Mouse (Mus musculus) liver, embryonic 15.5 days (tissue): ENCODE measurements around the gene Tmed6. TPM values are rescaled to one million over a fixed set of nuclear protein-coding genes. Genes with fewer than 3 reads are reported as not detected.

Experiments used
- ATAC-seq: fragments of 200-750 bp; cut with Nextera tagmentation; 2 replicates; pipeline ENCODE4 v1.8.0; 2017; ENCODE audit warnings: moderate number of reproducible peaks, mild to moderate bottlenecking, moderate library complexity; ENCODE audit not compliant: insufficient read depth
- H3K27ac ChIP-seq: fragments of 300-500 bp; sonication (generic); replicated peaks from 2 replicates; pipeline ENCODE4 v1.5.1; 2015; ENCODE audit warnings: mild to moderate bottlenecking, inconsistent platforms
- H3K27me3 ChIP-seq: fragments of 300-500 bp; sonication (generic); 2 replicates; pipeline ENCODE4 v1.6.1; 2015; ENCODE audit warnings: mild to moderate bottlenecking, inconsistent platforms
- H3K36me3 ChIP-seq: fragments of 300-500 bp; sonication (generic); replicated peaks from 2 replicates; pipeline ENCODE4 v1.6.1; 2015; ENCODE audit warnings: moderate library complexity, mild to moderate bottlenecking, inconsistent platforms
- H3K4me1 ChIP-seq: fragments of 300-500 bp; sonication (generic); replicated peaks from 2 replicates; pipeline ENCODE4 v1.6.1; 2015; ENCODE audit warnings: inconsistent platforms
- H3K4me2 ChIP-seq: fragments of 300-500 bp; sonication (generic); 2 replicates; pipeline ENCODE4 v1.6.1; 2015; ENCODE audit warnings: moderate library complexity, mild to moderate bottlenecking, inconsistent platforms
- H3K4me3 ChIP-seq: fragments of 300-500 bp; sonication (generic); replicated peaks from 2 replicates; pipeline ENCODE4 v1.5.1; 2015; ENCODE audit warnings: mild to moderate bottlenecking, inconsistent platforms
- H3K9ac ChIP-seq: fragments of 300-500 bp; sonication (generic); 2 replicates; pipeline ENCODE4 v1.6.1; 2015; ENCODE audit warnings: moderate library complexity, mild to moderate bottlenecking, inconsistent platforms
- H3K9me3 ChIP-seq: fragments of 300-500 bp; sonication (generic); replicated peaks from 2 replicates; pipeline ENCODE4 v1.6.1; 2016; ENCODE audit warnings: inconsistent platforms
- WGBS: fragments of 180-500 bp; shearing (Covaris S2); methylation state at CpG from one replicate; pipeline ENCODE4 v1.1.7; 2015; ENCODE audit warnings: mixed read lengths; ENCODE audit not compliant: insufficient replicate concordance; 5-methylcytosine and 5-hydroxymethylcytosine counted together
- polyA plus RNA-seq: library from polyadenylated mRNA; unstranded; fragments of >200 nt; fragmentation: Nextera tagmentation; extraction: Ambion mirVana; gene quantifications from 2 replicates; pipeline ENCODE4 v1.2.1, GENCODE M21; 2015

The Tmed6 gene
- polyA plus RNA-seq, 1 experiment from 2014 or later = 4.1 TPM

GRCm38 (mm10) chr8:107100635-107101034 lies 35.2 kb upstream of the Tmed6 start:
- H3K36me3 ChIP-seq = no peaks in the 10 kb centered on the region
- no peak overlapping the region for H3K4me3 ChIP-seq
- H3K4me1 ChIP-seq = peaks cover 7% of the 10 kb centered on the region; the same call in 1 of the 2 replicates
- no peaks in the 10 kb centered on the region for H3K9me3 ChIP-seq
- no peak overlapping the region for H3K27ac ChIP-seq
- H3K9ac ChIP-seq = no peak overlapping the region
- WGBS = 74% methylated on average over 2 of the region's 2 CpGs
- H3K27me3 ChIP-seq = no peaks in the 10 kb centered on the region
- no peak for ATAC-seq
- no peak overlapping the region for H3K4me2 ChIP-seq

GRCm38 (mm10) chr8:107096366-107097036 lies 31.1 kb upstream of the Tmed6 start, which contains the start of gene Terf2:
Gene Terf2 (minus strand): TSS chr8:107096547.
- Histone ChIP-seq H3K9ac (peak within 1 kb of the TSS; percentile 95), H3K4me3 (peak within 1 kb of the TSS; percentile 83), H3K9me3 (no peaks in the 10 kb centered on the region), H3K4me2 (peak within 1 kb of the TSS; percentile 73), H3K27me3 (no peaks in the 10 kb centered on the region), H3K27ac (peak within 1 kb of the TSS; percentile 93), H3K36me3 (peaks cover 25% of the 10 kb centered on the region), H3K4me1 (peaks cover 26% of the 10 kb centered on the region)
- 3% methylated on average over 38 of the region's 39 CpGs for WGBS
- peak; percentile 91 for ATAC-seq

- peak; percentile 35; the same call in 1 of the 2 replicates for ATAC-seq
- Histone ChIP-seq H3K27me3 (no peaks in the 10 kb centered on the region), H3K4me1 (peaks cover 26% of the 10 kb centered on the region), H3K4me3 (peak overlapping the region; percentile 83), H3K36me3 (peaks cover 29% of the 10 kb centered on the region), H3K9ac (peak overlapping the region; percentile 95), H3K9me3 (no peaks in the 10 kb centered on the region), H3K4me2 (peak overlapping the region; percentile 73), H3K27ac (peak overlapping the region; percentile 93)
- 2% methylated on average over 49 of the region's 53 CpGs for WGBS
Observed at GRCm38 (mm10) chr8:107095717-107096365, 30.4 kb upstream of the Tmed6 start.

GRCm38 (mm10) chr8:107090531-107090930 lies 25.1 kb upstream of the Tmed6 start:
- Histone ChIP-seq H3K36me3 (peaks cover 66% of the 10 kb centered on the region), H3K9ac (no peak overlapping the region), H3K27ac (no peak overlapping the region), H3K4me1 (peaks cover 19% of the 10 kb centered on the region), H3K4me2 (no peak overlapping the region), H3K27me3 (no peaks in the 10 kb centered on the region), H3K4me3 (no peak overlapping the region), H3K9me3 (no peaks in the 10 kb centered on the region)
- 80% methylated on average over 7 of the region's 7 CpGs for WGBS
- no peak for ATAC-seq

GRCm38 (mm10) chr8:107088526-107089063 lies 23.2 kb upstream of the Tmed6 start:
- no peak overlapping the region for H3K4me3 ChIP-seq
- WGBS = 85% methylated on average over 5 of the region's 5 CpGs
- peaks cover 69% of the 10 kb centered on the region for H3K36me3 ChIP-seq

GRCm38 (mm10) chr8:107086018-107086417 lies 20.6 kb upstream of the Tmed6 start:
- Histone ChIP-seq H3K9me3 (no peaks in the 10 kb centered on the region), H3K4me1 (no peaks in the 10 kb centered on the region), H3K4me3 (no peak overlapping the region), H3K4me2 (no peak overlapping the region), H3K9ac (no peak overlapping the region), H3K27me3 (no peaks in the 10 kb centered on the region), H3K36me3 (peaks cover 73% of the 10 kb centered on the region), H3K27ac (no peak overlapping the region)
- ATAC-seq = no peak
- WGBS = 92% methylated on average over 5 of the region's 5 CpGs

More at GRCm38 (mm10) chr8:107088526-107089063, 23.2 kb upstream of the Tmed6 start:
- no peak for ATAC-seq
- Histone ChIP-seq H3K4me2 (no peak overlapping the region), H3K27ac (no peak overlapping the region), H3K27me3 (no peaks in the 10 kb centered on the region), H3K9me3 (no peaks in the 10 kb centered on the region), H3K4me1 (no peaks in the 10 kb centered on the region), H3K9ac (no peak overlapping the region)

- Histone ChIP-seq H3K27ac (no peak overlapping the region), H3K4me1 (no peaks in the 10 kb centered on the region), H3K4me2 (no peak overlapping the region), H3K36me3 (peaks cover 73% of the 10 kb centered on the region), H3K9ac (no peak overlapping the region), H3K4me3 (no peak overlapping the region), H3K27me3 (no peaks in the 10 kb centered on the region), H3K9me3 (no peaks in the 10 kb centered on the region)
- WGBS = 90% methylated on average over 17 of the region's 17 CpGs
- ATAC-seq = no peak
Observed at GRCm38 (mm10) chr8:107085358-107085757, 19.9 kb upstream of the Tmed6 start.

- no peaks in the 10 kb centered on the region for H3K27me3 ChIP-seq
- no peaks in the 10 kb centered on the region for H3K9me3 ChIP-seq
- H3K27ac ChIP-seq = no peak overlapping the region
- no peak for ATAC-seq
- no peaks in the 10 kb centered on the region for H3K4me1 ChIP-seq
- no peak overlapping the region for H3K9ac ChIP-seq
- H3K4me3 ChIP-seq = no peak overlapping the region
- no peak overlapping the region for H3K4me2 ChIP-seq
- 81% methylated on average over 7 of the region's 7 CpGs for WGBS
- peaks cover 85% of the 10 kb centered on the region for H3K36me3 ChIP-seq
Observed at GRCm38 (mm10) chr8:107076239-107076888, 10.9 kb upstream of the Tmed6 start.

- no peak overlapping the region for H3K27ac ChIP-seq
- no peaks in the 10 kb centered on the region for H3K9me3 ChIP-seq
- H3K4me3 ChIP-seq = no peak overlapping the region
- WGBS = 69% methylated on average over 1 of the region's 1 CpGs
- H3K27me3 ChIP-seq = no peaks in the 10 kb centered on the region
- no peaks in the 10 kb centered on the region for H3K4me1 ChIP-seq
- H3K4me2 ChIP-seq = no peak overlapping the region
- no peak for ATAC-seq
- H3K36me3 ChIP-seq = peaks cover 85% of the 10 kb centered on the region
- H3K9ac ChIP-seq = no peak overlapping the region
Observed at GRCm38 (mm10) chr8:107074128-107074527, 8.7 kb upstream of the Tmed6 start.

GRCm38 (mm10) chr8:107073706-107074105 lies 8.3 kb upstream of the Tmed6 start:
- H3K9ac ChIP-seq = no peak overlapping the region
- ATAC-seq = no peak
- H3K4me2 ChIP-seq = no peak overlapping the region
- H3K27me3 ChIP-seq = no peaks in the 10 kb centered on the region
- H3K9me3 ChIP-seq = no peaks in the 10 kb centered on the region
- H3K27ac ChIP-seq = no peak overlapping the region
- H3K4me1 ChIP-seq = no peaks in the 10 kb centered on the region
- WGBS = 69% methylated on average over 4 of the region's 4 CpGs
- no peak overlapping the region for H3K4me3 ChIP-seq
- H3K36me3 ChIP-seq = peaks cover 83% of the 10 kb centered on the region

- Histone ChIP-seq H3K27me3 (no peaks in the 10 kb centered on the region), H3K9ac (no peak overlapping the region), H3K36me3 (peaks cover 12% of the 10 kb centered on the region), H3K9me3 (no peaks in the 10 kb centered on the region), H3K4me1 (peaks cover 14% of the 10 kb centered on the region), H3K4me3 (no peak overlapping the region), H3K4me2 (no peak overlapping the region), H3K27ac (no peak overlapping the region)
- WGBS = 85% methylated on average over 1 of the region's 1 CpGs
- ATAC-seq = no peak
Observed at GRCm38 (mm10) chr8:107062613-107063012, 2.8 kb downstream of the Tmed6 start.
